Mouse (Mus musculus) lung, embryonic 16.5 days (tissue): ENCODE measurements around the gene Sumo1. TPM values are rescaled to one million over a fixed set of nuclear protein-coding genes. Genes with fewer than 3 reads are reported as not detected.
"Not testable (repeated sequence)": the region's sequence is repeated elsewhere in the genome, so short reads cannot be mapped to it uniquely, and the experiment has no call there.

Source experiments
- ATAC-seq: fragments of 200-750 bp; cut with Nextera tagmentation; 2 replicates; pipeline ENCODE4 v1.8.0; 2017; ENCODE audit warnings: low read depth, mild to moderate bottlenecking, moderate library complexity
- H3K27ac ChIP-seq: fragments of 300-500 bp; sonication (generic); 2 replicates; pipeline ENCODE4 v1.5.1; 2014; ENCODE audit warnings: mild to moderate bottlenecking, control low read depth, low read length
- H3K27me3 ChIP-seq: fragments of 300-500 bp; sonication (generic); 2 replicates; pipeline ENCODE4 v1.6.1; 2014; ENCODE audit warnings: low read depth, low read length, mixed read lengths; ENCODE audit not compliant: control insufficient read depth, insufficient read depth
- H3K36me3 ChIP-seq: fragments of 300-500 bp; sonication (generic); 2 replicates; pipeline ENCODE4 v1.6.1; 2014; ENCODE audit warnings: low read length; ENCODE audit not compliant: control insufficient read depth, insufficient read depth
- H3K4me1 ChIP-seq: fragments of 300-500 bp; sonication (generic); replicated peaks from 2 replicates; pipeline ENCODE4 v1.6.1; 2014; ENCODE audit warnings: low read length, mixed read lengths; ENCODE audit not compliant: control insufficient read depth, insufficient read depth
- H3K4me2 ChIP-seq: fragments of 300-500 bp; sonication (generic); 2 replicates; pipeline ENCODE4 v1.6.1; 2014; ENCODE audit warnings: low read depth, low read length, control low read depth
- H3K4me3 ChIP-seq: fragments of 300-500 bp; sonication (generic); 2 replicates; pipeline ENCODE4 v1.5.1; 2014; ENCODE audit warnings: mild to moderate bottlenecking, low read length, control low read depth
- H3K9ac ChIP-seq: fragments of 300-500 bp; sonication (generic); 2 replicates; pipeline ENCODE4 v1.6.1; 2014; ENCODE audit warnings: low read length, control low read depth
- H3K9me3 ChIP-seq: fragments of 300-500 bp; sonication (generic); 2 replicates; pipeline ENCODE4 v1.6.1; 2016; ENCODE audit warnings: low read length; ENCODE audit not compliant: control insufficient read depth
- WGBS: fragments of 180-500 bp; shearing (Covaris S2); extraction: QIAGEN DNeasy Blood & Tissue Kit; methylation state at CpG from one replicate; pipeline ENCODE4 v1.1.7; 2014; 5-methylcytosine and 5-hydroxymethylcytosine counted together
- polyA plus RNA-seq: library from polyadenylated mRNA; unstranded; fragments of >200 nt; fragmentation: Nextera tagmentation; extraction: Ambion mirVana; gene quantifications from 2 replicates; pipeline ENCODE4 v1.2.1, GENCODE M21; 2015

The Sumo1 gene
- polyA plus RNA-seq, 1 experiment from 2014 or later: 366 TPM

DNA sequence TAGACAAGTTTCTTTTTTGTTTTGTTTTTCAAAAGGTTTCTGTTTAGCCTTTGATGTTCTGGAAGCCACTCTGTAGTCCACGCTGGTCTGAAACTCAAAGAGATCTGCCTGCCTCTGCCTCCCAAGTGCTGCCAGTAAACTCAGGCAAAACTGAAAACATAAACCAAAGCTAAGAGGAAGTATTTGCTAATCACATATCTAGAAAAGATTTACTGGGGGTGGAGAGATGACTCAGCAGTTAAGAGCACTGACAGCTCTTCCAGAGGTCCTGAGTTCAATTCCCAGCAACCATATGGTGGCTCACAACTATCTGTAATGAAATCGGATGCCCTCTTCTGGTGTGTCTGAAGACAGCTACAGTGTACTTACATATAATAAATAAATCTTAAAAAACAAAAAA, 24.1 kb downstream of the Sumo1 start:
- H3K27ac ChIP-seq, H3K4me1 ChIP-seq, H3K4me3 ChIP-seq, H3K9ac ChIP-seq, ATAC-seq, H3K4me2 ChIP-seq, H3K9me3 ChIP-seq, H3K27me3 ChIP-seq: not testable (repeated sequence)
- WGBS: 87% methylated on average over 2 of the region's 2 CpGs
- peaks cover 18% of the 10 kb centered on the region for H3K36me3 ChIP-seq

DNA sequence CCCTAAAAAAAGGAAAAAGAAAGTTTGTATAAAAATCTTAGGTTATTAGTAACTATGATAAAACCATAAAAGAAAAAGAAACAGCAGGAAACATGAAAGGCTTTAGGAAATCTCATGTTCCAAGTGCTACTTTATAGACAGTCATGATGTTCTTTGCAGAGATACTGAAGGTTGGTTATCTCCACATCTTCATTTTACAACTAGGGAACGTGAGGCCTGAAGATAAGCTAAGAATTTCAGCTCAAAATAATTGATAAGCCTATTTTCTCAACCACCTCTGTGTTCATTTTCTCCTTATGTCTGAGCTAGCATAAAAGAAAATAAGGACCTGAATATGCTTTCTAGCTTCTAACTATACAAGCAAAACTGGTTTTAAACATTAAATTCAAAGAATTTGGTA, 28.1 kb downstream of the Sumo1 start:
- 57% methylated on average over 1 of the region's 1 CpGs for WGBS

GRCm38 (mm10) chr1:59638371-59638770, 32.3 kb downstream of the Sumo1 start:
- H3K27me3 ChIP-seq: no peaks in the 10 kb centered on the region
- no peak overlapping the region for H3K9ac ChIP-seq
- H3K27ac ChIP-seq: no peak overlapping the region
- H3K4me1 ChIP-seq: no peaks in the 10 kb centered on the region; the same call in 1 of the 2 replicates
- peaks cover 9% of the 10 kb centered on the region for H3K36me3 ChIP-seq
- H3K4me2 ChIP-seq: no peak overlapping the region
- ATAC-seq: no peak
- H3K9me3 ChIP-seq: no peaks in the 10 kb centered on the region
- 76% methylated on average over 3 of the region's 3 CpGs for WGBS
- H3K4me3 ChIP-seq: no peak overlapping the region

More for the DNA sequence above, 28.1 kb downstream of the Sumo1 start:
- H3K4me1 ChIP-seq: no peaks in the 10 kb centered on the region
- ATAC-seq: no peak
- H3K27ac ChIP-seq: no peak overlapping the region
- no peaks in the 10 kb centered on the region for H3K9me3 ChIP-seq
- H3K4me3 ChIP-seq: no peak overlapping the region
- peaks cover 12% of the 10 kb centered on the region for H3K36me3 ChIP-seq
- no peaks in the 10 kb centered on the region for H3K27me3 ChIP-seq
- H3K4me2 ChIP-seq: no peak overlapping the region
- no peak overlapping the region for H3K9ac ChIP-seq

DNA sequence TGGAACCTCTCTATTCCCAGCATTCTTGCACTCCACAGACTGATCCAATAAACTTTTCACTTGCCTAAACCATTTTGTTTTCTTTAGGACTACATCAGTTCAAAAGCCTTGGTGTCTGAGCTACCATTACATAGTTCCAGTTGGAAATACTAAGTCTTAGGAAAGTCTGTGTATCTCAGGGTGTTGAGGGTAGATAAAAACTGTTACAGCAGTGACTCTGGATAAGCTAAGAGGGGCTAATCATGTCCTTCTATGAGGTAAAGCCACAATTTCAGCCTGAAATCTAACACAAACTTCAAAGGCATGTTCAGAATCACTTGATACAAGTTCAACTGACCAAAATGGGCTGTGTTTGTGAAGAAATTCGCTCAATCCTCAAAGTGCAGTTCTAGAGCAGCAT, 34.3 kb downstream of the Sumo1 start:
- H3K27ac ChIP-seq: no peak overlapping the region
- ATAC-seq: no peak
- no peaks in the 10 kb centered on the region; the same call in 1 of the 2 replicates for H3K4me1 ChIP-seq
- H3K9ac ChIP-seq: no peak overlapping the region
- H3K4me3 ChIP-seq: no peak overlapping the region
- peaks cover 4% of the 10 kb centered on the region for H3K36me3 ChIP-seq
- 79% methylated on average over 1 of the region's 1 CpGs for WGBS
- no peak overlapping the region for H3K4me2 ChIP-seq
- no peaks in the 10 kb centered on the region for H3K27me3 ChIP-seq
- H3K9me3 ChIP-seq: no peaks in the 10 kb centered on the region

DNA sequence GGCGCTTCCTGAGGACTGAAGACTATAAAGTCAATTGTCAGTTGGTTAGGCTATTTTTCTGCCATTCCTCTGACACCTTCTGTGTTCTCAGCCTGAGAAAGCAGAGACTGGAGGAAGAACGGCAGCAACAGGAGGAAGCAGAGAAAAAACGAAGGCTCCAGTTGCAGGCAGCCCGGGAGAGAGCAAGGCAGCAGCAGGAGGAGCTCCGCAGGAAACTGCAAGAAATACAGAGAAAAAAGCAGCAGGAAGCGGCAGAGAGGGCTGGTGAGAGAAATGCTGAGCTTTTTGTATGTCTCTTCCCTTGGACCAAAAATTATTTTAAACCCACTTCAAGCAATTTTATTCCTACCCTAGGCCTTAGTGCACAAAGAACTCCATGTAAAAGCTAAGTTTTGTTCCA, 37.6 kb downstream of the Sumo1 start:
- Histone ChIP-seq H3K4me3 (no peak overlapping the region), H3K9me3 (no peaks in the 10 kb centered on the region), H3K4me1 (no peaks in the 10 kb centered on the region; the same call in 1 of the 2 replicates), H3K4me2 (no peak overlapping the region), H3K36me3 (no peaks in the 10 kb centered on the region), H3K27me3 (no peaks in the 10 kb centered on the region), H3K27ac (no peak overlapping the region), H3K9ac (no peak overlapping the region)
- ATAC-seq: no peak
- WGBS: 25% methylated on average over 6 of the region's 6 CpGs

GRCm38 (mm10) chr1:59631986-59632659, 38.5 kb downstream of the Sumo1 start:
- Histone ChIP-seq H3K4me2 (no peak overlapping the region), H3K4me3 (no peak overlapping the region), H3K9me3 (no peaks in the 10 kb centered on the region), H3K4me1 (no peaks in the 10 kb centered on the region; the same call in 1 of the 2 replicates), H3K36me3 (no peaks in the 10 kb centered on the region), H3K9ac (no peak overlapping the region), H3K27ac (no peak overlapping the region), H3K27me3 (no peaks in the 10 kb centered on the region)
- 61% methylated on average over 5 of the region's 5 CpGs for WGBS
- ATAC-seq: no peak

DNA sequence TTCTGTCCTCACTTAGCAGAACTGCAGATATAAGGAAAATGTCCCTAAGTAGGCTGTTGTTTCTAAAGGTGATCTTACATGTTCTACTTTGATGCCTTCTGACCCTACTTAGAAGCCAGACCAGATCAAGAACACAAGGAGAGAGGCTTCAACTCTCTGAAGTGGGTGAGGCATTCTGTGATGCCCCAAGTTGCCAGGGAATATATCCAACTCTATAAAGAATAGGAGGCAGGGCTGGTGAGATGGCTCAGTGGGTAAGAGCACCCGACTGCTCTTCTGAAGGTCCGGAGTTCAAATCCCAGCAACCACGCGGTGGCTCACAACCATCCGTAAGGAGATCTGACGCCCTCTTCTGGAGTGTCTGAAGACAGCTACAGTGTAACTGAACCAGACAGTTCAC, 40.3 kb downstream of the Sumo1 start:
- not testable (repeated sequence) for H3K4me1 ChIP-seq, H3K9ac ChIP-seq, H3K4me2 ChIP-seq, H3K27me3 ChIP-seq, ATAC-seq, H3K27ac ChIP-seq, H3K36me3 ChIP-seq, H3K9me3 ChIP-seq, H3K4me3 ChIP-seq
- 87% methylated on average over 6 of the region's 6 CpGs for WGBS

GRCm38 (mm10) chr1:59629194-59629593, 41.4 kb downstream of the Sumo1 start:
- Histone ChIP-seq H3K9ac (no peak overlapping the region), H3K4me1 (no peaks in the 10 kb centered on the region; the same call in 1 of the 2 replicates), H3K27ac (no peak overlapping the region), H3K36me3 (no peaks in the 10 kb centered on the region), H3K4me2 (no peak overlapping the region), H3K4me3 (no peak overlapping the region), H3K27me3 (no peaks in the 10 kb centered on the region), H3K9me3 (no peaks in the 10 kb centered on the region)
- ATAC-seq: no peak
- 39% methylated on average over 6 of the region's 6 CpGs for WGBS

- no peak overlapping the region for H3K9ac ChIP-seq
- no peaks in the 10 kb centered on the region for H3K9me3 ChIP-seq
- H3K4me3 ChIP-seq: no peak overlapping the region
- H3K27me3 ChIP-seq: no peaks in the 10 kb centered on the region
- 78% methylated on average over 5 of the region's 5 CpGs for WGBS
- H3K36me3 ChIP-seq: no peaks in the 10 kb centered on the region
- H3K4me1 ChIP-seq: no peaks in the 10 kb centered on the region
- H3K27ac ChIP-seq: no peak overlapping the region
- no peak overlapping the region for H3K4me2 ChIP-seq
- ATAC-seq: no peak
Measured at GRCm38 (mm10) chr1:59625410-59625809, 45.2 kb downstream of the Sumo1 start.
